In genomic region chr11:82568219-82568676, GRCm38 (mm10) we compare ENCODE assay signal across 14 mouse cellular contexts.
DNase-seq lines count a peak whose midpoint lies in the region; ATAC-seq lines count a peak whose summit lies in the region.
"Had no signal": no experiment of that assay in that cellular context is flagged by ENCODE, and none has a peak within 500 bp of the region (broad histone marks: within the 10 kb centered on the region; RNA-seq: fewer than 3 reads in every experiment).

No protein-coding gene starts in this region.

- no peak overlapping the region for H3K4me2 ChIP-seq in hindbrain, embryonic 14.5 days (replicated peaks)
- no peak overlapping the region for H3K4me2 ChIP-seq in midbrain, embryonic 11.5 days
- no peak overlapping the region for H3K4me2 ChIP-seq in midbrain, embryonic 15.5 days
- H3K4me2 ChIP-seq: intestine, embryonic 15.5 days; liver, embryonic 11.5 days; midbrain, embryonic 12.5 days had no signal

- 28% methylated on average over 2 of the region's 2 CpGs for WGBS in hindbrain, embryonic 14.5 days
- WGBS in hindbrain, embryonic 10.5 days: 48% methylated on average over 2 of the region's 2 CpGs
- 54% methylated on average over 2 of the region's 2 CpGs for WGBS in midbrain, embryonic 11.5 days
- 31% methylated on average over 2 of the region's 2 CpGs for WGBS in midbrain, embryonic 15.5 days
- 21% methylated on average over 2 of the region's 2 CpGs for WGBS in limb, embryonic 10.5 days

- H3K36me3 ChIP-seq in hindbrain, embryonic 14.5 days (replicated peaks; ENCODE audit: control insufficient read depth, insufficient read depth): no peaks in the 10 kb centered on the region
- no peaks in the 10 kb centered on the region for H3K36me3 ChIP-seq in hindbrain, embryonic 10.5 days
- H3K36me3 ChIP-seq in midbrain, embryonic 11.5 days (ENCODE audit: control insufficient read depth, insufficient read depth, low read length): no peaks in the 10 kb centered on the region
- no peaks in the 10 kb centered on the region for H3K36me3 ChIP-seq in midbrain, embryonic 15.5 days (replicated peaks)
- H3K36me3 ChIP-seq in limb, embryonic 10.5 days: no peaks in the 10 kb centered on the region
- H3K36me3 ChIP-seq: intestine, embryonic 15.5 days; midbrain, embryonic 12.5 days had no signal

- H3K4me3 ChIP-seq in hindbrain, embryonic 14.5 days (replicated peaks; ENCODE audit: low read length): no peak overlapping the region
- no peak overlapping the region for H3K4me3 ChIP-seq in hindbrain, embryonic 10.5 days
- no peak overlapping the region for H3K4me3 ChIP-seq in midbrain, embryonic 11.5 days (ENCODE audit: low read depth, low read length)
- no peak overlapping the region for H3K4me3 ChIP-seq in midbrain, embryonic 15.5 days
- no peak overlapping the region for H3K4me3 ChIP-seq in limb, embryonic 10.5 days
- H3K4me3 ChIP-seq: intestine, embryonic 15.5 days; midbrain, embryonic 12.5 days had no signal

- no peak overlapping the region for H3K9ac ChIP-seq in hindbrain, embryonic 14.5 days
- no peak overlapping the region for H3K9ac ChIP-seq in midbrain, embryonic 11.5 days (ENCODE audit: low read length)
- no peak overlapping the region for H3K9ac ChIP-seq in midbrain, embryonic 15.5 days
- H3K9ac ChIP-seq: intestine, embryonic 15.5 days; midbrain, embryonic 12.5 days had no signal

- no peak overlapping the region for H3K27ac ChIP-seq in hindbrain, embryonic 14.5 days
- no peak overlapping the region for H3K27ac ChIP-seq in hindbrain, embryonic 10.5 days
- no peak overlapping the region for H3K27ac ChIP-seq in midbrain, embryonic 11.5 days (ENCODE audit: low read depth, low read length)
- H3K27ac ChIP-seq in midbrain, embryonic 15.5 days: no peak overlapping the region
- peak overlapping the region; percentile 50 for H3K27ac ChIP-seq in limb, embryonic 10.5 days
- H3K27ac ChIP-seq: intestine, embryonic 15.5 days; midbrain, embryonic 12.5 days had no signal

- H3K27me3 ChIP-seq in hindbrain, embryonic 14.5 days (ENCODE audit: control insufficient read depth, insufficient read depth, low read length): no peaks in the 10 kb centered on the region; the same call in 1 of the 2 replicates
- H3K27me3 ChIP-seq in hindbrain, embryonic 10.5 days (ENCODE audit: insufficient read depth, poor library complexity, severe bottlenecking): peaks cover 51% of the 10 kb centered on the region
- no peaks in the 10 kb centered on the region for H3K27me3 ChIP-seq in midbrain, embryonic 11.5 days (ENCODE audit: control insufficient read depth, insufficient read depth, low read length)
- no peaks in the 10 kb centered on the region for H3K27me3 ChIP-seq in midbrain, embryonic 15.5 days (replicated peaks)
- peaks cover 38% of the 10 kb centered on the region for H3K27me3 ChIP-seq in limb, embryonic 10.5 days (ENCODE audit: low read depth, poor library complexity, severe bottlenecking)

- H3K4me1 ChIP-seq in hindbrain, embryonic 14.5 days (replicated peaks; ENCODE audit: control insufficient read depth, insufficient read depth, low read length): peaks cover 26% of the 10 kb centered on the region
- H3K4me1 ChIP-seq in hindbrain, embryonic 10.5 days (replicated peaks): peaks cover 40% of the 10 kb centered on the region
- H3K4me1 ChIP-seq in midbrain, embryonic 11.5 days (ENCODE audit: control insufficient read depth, insufficient read depth, low read length): no peaks in the 10 kb centered on the region
- peaks cover 22% of the 10 kb centered on the region for H3K4me1 ChIP-seq in midbrain, embryonic 15.5 days
- peaks cover 87% of the 10 kb centered on the region for H3K4me1 ChIP-seq in limb, embryonic 10.5 days

- ATAC-seq in hindbrain, embryonic 14.5 days (ENCODE audit: low FRiP score): peak; percentile 52; the same call in 1 of the 2 replicates
- ATAC-seq in midbrain, embryonic 11.5 days (ENCODE audit: low FRiP score): no peak
- ATAC-seq in midbrain, embryonic 15.5 days (replicated peaks): no peak
- ATAC-seq: CD4-positive, CD25-positive, alpha-beta regulatory T cell, adult 4 months; intestine, embryonic 15.5 days; lung, postnatal 0 days had no signal

- no peaks in the 10 kb centered on the region for H3K9me3 ChIP-seq in hindbrain, embryonic 14.5 days (ENCODE audit: control insufficient read depth, low read length)
- H3K9me3 ChIP-seq in hindbrain, embryonic 10.5 days: no peaks in the 10 kb centered on the region
- no peaks in the 10 kb centered on the region for H3K9me3 ChIP-seq in midbrain, embryonic 11.5 days (ENCODE audit: control insufficient read depth, low read length)
- H3K9me3 ChIP-seq in midbrain, embryonic 15.5 days: no peaks in the 10 kb centered on the region
- H3K9me3 ChIP-seq in limb, embryonic 10.5 days (replicated peaks): no peaks in the 10 kb centered on the region
- H3K9me3 ChIP-seq: intestine, embryonic 15.5 days; midbrain, embryonic 12.5 days had no signal

- peak; percentile 71 for DNase-seq in hindbrain, embryonic 14.5 days (ENCODE audit: low spot score)
- no peak for DNase-seq in hindbrain, embryonic 10.5 days (ENCODE audit: low spot score)
- peak; percentile 10 for DNase-seq in midbrain, embryonic 11.5 days (ENCODE audit: low spot score, missing footprints)
- DNase-seq in limb, embryonic 10.5 days (ENCODE audit: low spot score): no peak
- DNase-seq in thymus, adult 18-20 months: no peak
- no peak for DNase-seq in urinary bladder, postnatal 4 days (ENCODE audit: low spot score in 2 of 2)
- DNase-seq: adrenal gland, postnatal 25 days; kidney, postnatal 36 days had no signal

Comparison
In these comparisons a context has a peak if more than half of its experiments do, and no peak if none do; other contexts are left out.
1. DNase-seq: peak in hindbrain, embryonic 14.5 days (single experiment) and midbrain, embryonic 11.5 days (single experiment); none in hindbrain, embryonic 10.5 days (single experiment), limb, embryonic 10.5 days (single experiment), thymus, adult 18-20 months (0 of 2) and urinary bladder, postnatal 4 days (0 of 2).